Mouse (Mus musculus) kidney, adult 9 months (tissue): Measurements from ENCODE around the gene Ahctf1.
"Not testable (repeated sequence)": the region's sequence is repeated elsewhere in the genome, so short reads cannot be mapped to it uniquely, and the experiment has no call there.

Experiments
- DNase-seq: peaks from one replicate; pipeline ENCODE4 v3.0.0; 2022

The Ahctf1 gene

GRCm38 (mm10) chr1:179803513-179804139, at the start of gene Ahctf1:
TSS of gene Ahctf1 (minus strand) at chr1:179803680.
- peak; percentile 99 for DNase-seq

GRCm38 (mm10) chr1:179847759-179848389, 44.4 kb upstream of the Ahctf1 start:
- DNase-seq, result peak; percentile 89

- no peak for DNase-seq
Measured at GRCm38 (mm10) chr1:179847173-179847572, 43.7 kb upstream of the Ahctf1 start.

GRCm38 (mm10) chr1:179845832-179846499, 42.5 kb upstream of the Ahctf1 start:
- no peak for DNase-seq

- DNase-seq, result peak; percentile 74
Measured at GRCm38 (mm10) chr1:179844894-179845293, 41.4 kb upstream of the Ahctf1 start.

DNA sequence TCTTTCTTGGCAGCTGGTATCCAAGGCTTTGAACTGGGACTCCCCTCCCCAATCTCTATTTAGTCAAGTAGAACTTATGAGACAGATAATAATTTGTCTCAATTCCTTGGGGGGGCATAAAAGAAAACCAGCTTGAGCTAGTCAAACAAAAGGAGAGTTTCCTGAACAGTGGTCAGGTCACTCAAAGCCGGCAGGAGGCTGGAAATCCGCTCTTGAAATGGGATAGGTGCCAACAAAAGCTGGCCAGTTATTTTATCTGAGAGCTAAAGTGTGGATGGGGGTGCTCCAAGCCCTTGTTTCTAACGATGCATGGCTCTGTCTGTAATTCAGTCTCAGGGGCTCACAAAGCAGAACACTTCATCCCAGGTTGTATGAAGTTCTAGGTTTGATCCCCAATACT, 40.5 kb upstream of the Ahctf1 start:
- no peak for DNase-seq

GRCm38 (mm10) chr1:179842568-179842967, 39.1 kb upstream of the Ahctf1 start:
- DNase-seq, result no peak

DNA sequence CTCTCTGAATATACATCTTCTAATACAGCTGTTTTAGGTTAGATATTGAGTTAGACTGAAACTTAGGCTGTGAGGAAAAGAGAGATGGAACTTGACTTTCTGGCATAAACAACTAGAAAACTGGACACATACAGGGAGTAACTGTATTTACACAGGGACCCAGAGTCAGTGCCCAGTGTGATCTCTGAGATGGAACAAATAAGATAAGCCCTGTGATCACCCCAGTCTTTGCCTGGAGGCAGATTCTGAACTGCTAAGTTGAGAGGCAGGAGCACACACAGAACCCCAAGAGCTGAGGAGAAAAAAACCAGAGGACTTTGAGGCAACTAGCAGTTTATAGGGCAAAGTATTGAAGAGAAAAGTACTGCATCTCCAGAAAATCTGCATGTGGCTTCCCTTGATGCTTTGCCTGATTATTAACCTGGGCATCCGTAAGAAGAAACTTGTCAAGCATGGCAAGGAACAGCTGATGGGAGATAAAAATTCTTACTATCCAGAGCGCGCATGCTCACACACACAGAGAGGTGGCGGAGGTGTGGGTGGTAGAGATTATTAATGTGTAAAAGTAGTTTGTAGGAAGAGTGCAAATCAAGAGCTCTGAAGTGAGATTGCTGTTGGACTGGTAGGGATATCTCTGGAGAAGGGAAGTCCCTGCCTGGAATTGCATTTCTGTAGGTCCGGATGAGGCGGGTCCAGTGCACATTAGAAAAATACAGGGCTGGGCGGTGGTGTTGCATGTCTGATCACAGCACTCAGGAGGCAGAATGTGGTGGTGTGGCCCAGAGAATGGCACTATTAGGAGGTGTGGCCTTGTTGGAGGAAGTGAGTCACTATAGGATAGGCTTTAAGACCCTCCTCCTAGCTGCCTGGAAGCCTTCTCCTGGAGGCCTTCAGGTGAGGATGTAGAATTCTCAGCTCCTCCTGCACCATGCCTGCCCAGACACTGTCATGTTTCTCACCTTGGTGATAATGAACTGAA, 33.2 kb upstream of the Ahctf1 start:
- peak; percentile 79 for DNase-seq

DNA sequence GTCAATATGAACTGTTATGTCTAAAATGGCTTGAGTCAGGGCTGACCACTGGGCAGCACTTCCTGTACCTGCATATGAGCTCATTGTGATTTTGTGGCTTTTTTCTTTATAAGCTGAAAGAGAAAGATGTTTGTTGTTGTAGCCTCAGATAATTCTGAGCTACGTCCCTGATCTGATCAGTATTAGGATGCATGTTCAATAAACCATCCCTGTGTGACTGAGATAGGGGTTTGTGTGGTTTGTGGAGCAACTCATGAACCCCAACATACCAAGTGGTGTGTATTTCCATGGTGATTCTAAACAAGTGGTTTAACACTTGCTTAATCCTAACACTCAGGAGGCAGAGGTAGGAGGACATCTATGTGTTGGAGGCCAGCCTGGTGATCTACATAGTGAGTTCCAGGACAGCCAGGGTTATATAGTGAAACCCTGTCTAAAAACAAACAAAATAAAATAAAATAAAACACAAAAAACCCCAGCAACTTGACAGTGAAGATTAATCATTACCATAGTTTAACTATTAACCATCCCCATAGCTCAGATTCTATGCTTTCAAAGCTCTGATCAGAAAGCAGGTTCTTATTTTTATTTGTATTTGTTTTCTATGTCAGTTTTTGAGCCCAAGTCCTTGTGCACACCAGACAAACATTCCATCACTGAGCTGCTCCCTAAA, 32.4 kb upstream of the Ahctf1 start:
- no peak for DNase-seq

GRCm38 (mm10) chr1:179833596-179833995, 30.1 kb upstream of the Ahctf1 start:
- no peak for DNase-seq

GRCm38 (mm10) chr1:179832710-179833240, 29.3 kb upstream of the Ahctf1 start:
- no peak for DNase-seq

DNA sequence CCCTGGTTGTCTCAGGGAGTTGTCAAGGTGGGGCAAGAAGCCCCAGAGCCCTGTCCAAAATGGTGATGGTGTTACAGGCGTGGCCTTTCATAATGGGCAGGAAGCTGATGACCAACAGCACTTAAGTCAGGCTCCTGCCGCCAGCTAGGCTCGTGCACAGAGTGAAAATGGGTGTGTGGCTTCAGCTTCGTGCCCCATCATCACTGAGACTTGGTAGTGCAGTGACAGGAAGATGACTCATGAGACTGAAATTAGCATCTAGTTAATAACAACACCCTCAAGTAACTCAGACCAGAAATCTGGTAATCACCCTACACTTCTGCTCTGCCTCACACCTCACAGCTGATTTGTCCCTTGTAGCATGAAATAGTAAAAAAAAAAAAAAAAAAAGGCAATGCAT, 25.4 kb upstream of the Ahctf1 start:
- no peak for DNase-seq

DNA sequence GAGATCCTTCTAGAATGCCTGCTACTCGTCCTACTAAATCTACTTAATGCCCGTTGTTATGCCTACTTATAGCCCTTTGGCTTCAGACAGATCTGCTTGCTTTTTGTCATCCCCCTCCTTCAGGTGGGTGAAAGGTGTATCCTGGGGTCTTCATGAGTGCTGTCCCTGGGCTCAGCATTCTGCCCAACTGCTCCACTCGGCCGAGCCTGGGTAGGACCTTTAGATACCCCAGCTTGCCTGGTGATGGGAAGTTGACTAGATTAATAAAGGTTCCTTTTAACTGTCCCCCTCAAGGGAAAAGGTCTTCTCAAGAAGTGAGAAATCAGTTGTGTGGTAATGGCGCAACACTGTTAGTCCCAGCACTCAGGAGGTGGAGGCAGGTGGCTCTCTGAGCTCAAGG, 24.6 kb upstream of the Ahctf1 start:
- no peak for DNase-seq

DNA sequence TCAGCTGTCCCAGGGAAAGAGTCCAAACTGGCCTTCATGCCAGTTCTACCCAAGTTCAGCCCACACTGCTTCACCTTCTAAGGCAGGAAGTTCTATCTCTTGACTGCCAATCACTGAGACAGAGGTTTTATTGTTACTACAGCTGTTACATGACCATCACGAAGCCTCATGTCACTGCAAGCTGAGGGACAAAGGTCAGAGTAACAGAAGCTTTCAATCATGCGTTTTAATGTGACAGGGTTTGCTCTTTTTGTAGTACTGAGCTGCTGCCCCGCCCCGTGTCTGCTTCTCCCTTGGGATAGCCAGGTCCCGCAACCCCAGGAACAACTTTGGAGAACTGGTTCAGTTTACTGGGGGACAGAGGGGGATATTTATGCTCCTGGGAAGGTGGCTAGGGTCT, 21.1 kb upstream of the Ahctf1 start:
- DNase-seq, result no peak

- DNase-seq, result not testable (repeated sequence)
Measured at GRCm38 (mm10) chr1:179818490-179819278, 15.2 kb upstream of the Ahctf1 start.

DNA sequence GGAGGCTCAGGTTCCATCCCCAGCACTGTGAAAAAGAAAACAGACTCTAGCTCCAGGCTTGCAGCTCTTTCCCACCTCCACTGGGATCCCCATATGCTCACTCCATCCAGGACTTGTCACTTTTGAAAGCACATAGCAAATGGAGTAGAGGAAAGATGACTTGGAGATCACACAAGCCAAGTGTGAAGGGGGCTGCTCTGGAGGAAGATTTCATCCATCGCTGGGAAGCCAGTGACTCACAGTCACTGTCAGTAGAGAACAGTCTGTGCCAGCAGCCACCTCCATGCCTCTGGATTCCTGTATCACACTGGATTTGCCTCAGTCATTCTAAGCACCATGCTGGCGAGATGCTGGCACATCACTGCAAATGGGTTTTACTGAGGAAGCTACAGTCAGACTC, 11.1 kb upstream of the Ahctf1 start:
- DNase-seq, result no peak

DNA sequence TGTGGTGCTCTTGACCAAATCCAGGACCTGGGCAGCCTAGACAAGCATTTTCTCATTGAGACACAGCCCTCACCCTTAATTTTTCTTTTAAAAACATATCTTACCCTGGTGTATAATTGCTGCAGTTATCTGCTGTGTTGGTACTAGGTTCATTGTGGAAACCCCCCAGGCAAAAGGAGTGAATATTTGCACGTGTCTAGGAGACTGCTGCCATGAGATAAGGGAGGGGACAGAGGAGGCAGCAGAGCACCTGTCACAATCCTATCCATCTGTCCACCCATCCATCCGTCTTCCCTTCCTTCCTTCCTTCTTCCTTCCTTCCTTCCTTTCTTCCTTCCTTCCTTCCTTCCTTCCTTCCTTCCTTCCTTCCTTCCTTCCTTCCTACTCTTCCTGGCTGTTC, 9.9 kb upstream of the Ahctf1 start:
- DNase-seq, result no peak

DNA sequence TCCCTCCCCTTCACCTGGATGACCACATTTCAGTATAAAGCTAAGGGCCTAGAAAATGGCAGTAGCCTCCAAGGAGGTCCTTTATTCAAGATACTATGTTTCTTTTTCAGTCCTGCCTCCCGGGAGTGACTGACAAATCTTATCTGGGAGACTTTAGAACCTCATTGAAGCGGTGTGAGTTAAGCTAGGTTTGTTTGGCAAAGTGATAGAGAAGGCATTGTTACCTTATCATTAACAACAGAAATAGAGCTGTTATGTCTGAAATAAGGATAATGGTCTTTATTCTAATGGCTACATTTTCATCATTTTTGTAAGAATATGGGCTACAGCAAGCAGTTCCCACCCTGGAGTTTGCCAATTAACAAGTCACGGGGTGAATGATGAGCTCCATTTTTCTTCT, 4.8 kb upstream of the Ahctf1 start:
- DNase-seq, result no peak

DNA sequence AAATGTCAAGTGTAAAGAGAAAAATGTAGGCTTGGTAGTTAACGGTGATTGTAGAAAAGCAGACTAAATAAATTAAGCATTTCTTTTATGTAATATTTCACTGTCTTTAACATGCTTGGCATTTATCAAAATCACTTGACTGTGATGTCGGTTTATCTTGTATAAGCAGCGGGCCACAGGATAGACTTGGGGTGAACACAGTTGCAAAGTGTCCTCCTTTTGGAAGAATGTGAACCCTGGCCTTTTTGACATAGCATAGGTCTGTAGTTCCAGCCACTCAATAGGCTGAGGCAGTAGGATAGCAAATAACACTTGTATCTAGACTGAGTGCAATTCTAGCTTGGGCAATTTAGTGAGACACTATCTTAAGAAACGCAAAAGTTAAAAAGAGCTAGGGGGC, 4.0 kb upstream of the Ahctf1 start:
- no peak for DNase-seq

- peak; percentile 79 for DNase-seq
Measured at GRCm38 (mm10) chr1:179805751-179806150, 2.3 kb upstream of the Ahctf1 start.

- DNase-seq, result peak; percentile 56
Measured at GRCm38 (mm10) chr1:179804140-179804881, 831 bp upstream of the Ahctf1 start.
